Mouse (Mus musculus): ENCODE measurements around the gene Spryd4.
"Not testable (repeated sequence)": the region's sequence is repeated elsewhere in the genome, so short reads cannot be mapped to it uniquely, and the experiment has no call there.

Gene Spryd4

DNA sequence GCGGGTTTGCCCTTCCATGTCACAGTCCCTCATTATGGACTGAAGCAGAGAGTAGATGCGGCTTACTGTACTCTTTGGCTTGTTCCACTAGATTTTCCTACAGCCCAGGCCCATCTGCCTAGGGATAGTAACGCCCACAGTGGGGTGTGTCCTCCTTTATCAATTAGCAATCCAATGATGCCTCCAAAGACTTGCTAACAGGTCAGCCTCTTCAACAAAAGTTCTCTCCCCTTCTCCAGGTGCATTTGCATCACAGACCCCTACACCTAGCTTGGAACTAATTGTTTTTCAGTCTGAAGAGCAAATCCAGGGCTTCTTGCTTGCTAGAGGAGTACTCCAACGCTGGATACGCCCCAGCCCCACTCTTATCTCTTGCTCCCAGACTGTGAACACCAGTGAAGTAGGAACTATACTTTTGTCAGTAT lies 24.4 kb downstream of the Spryd4 start:
- DNase-seq (ENCODE audit: low read depth, low spot score): no peak

- DNase-seq (ENCODE audit: low read depth, low spot score): peak; percentile 78
Observed at GRCm38 (mm10) chr10:128185959-128186358, 25.6 kb downstream of the Spryd4 start.

- DNase-seq (ENCODE audit: low read depth, low spot score): no peak
Observed at GRCm38 (mm10) chr10:128185277-128185940, 26.2 kb downstream of the Spryd4 start.

- no peak for DNase-seq (ENCODE audit: low read depth, low spot score)
Observed at GRCm38 (mm10) chr10:128184296-128184695, 27.3 kb downstream of the Spryd4 start.

GRCm38 (mm10) chr10:128179989-128180388 lies 31.6 kb downstream of the Spryd4 start, which contains the start of gene Rbms2:
Rbms2 (minus strand) TSS chr10:128180297.
- DNase-seq (ENCODE audit: low read depth, low spot score): no peak

GRCm38 (mm10) chr10:128177316-128177715 lies 34.3 kb downstream of the Spryd4 start:
- DNase-seq (ENCODE audit: low read depth, low spot score): no peak

- DNase-seq (ENCODE audit: low read depth, low spot score): peak; percentile 21
Observed at GRCm38 (mm10) chr10:128175996-128176755, 35.4 kb downstream of the Spryd4 start.

DNA sequence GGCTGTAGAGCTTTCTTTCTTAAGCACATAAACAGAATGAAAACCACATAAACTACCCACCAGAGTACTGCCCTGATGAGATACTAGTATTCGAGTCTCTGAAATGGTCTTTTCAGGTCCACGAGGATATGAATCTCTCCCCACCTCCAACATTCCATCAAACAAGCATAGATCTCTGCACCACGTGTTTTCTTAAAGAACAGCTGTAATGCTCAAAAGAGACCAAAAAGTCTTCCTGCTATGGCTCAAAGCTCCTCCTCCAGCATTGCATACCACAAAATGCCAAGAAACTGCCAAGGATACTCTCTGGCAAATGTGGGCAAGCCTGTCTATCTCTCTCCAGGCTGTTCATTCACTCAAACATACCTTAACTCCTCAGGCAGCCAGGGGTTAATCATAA lies 36.3 kb downstream of the Spryd4 start:
- no peak for DNase-seq (ENCODE audit: low read depth, low spot score)

DNA sequence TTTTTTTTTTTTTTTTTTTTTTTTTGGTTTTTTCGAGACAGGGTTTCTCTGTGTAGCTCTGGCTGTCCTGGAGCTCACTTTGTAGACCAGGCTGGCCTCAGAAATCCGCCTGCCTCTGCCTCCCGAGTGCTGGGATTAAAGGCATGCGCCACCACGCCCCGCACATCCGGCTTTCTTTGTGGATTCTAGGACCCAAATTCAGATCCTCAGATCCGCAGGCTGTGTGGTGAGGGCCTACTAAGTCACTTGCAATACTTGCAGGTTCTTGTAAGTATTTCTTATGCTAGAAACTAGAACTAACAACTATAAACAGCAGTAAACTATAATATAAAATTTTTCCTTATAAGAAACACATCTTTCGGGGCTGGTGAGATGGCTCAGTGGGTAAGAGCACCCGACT lies 40.3 kb downstream of the Spryd4 start:
- not testable (repeated sequence) for DNase-seq (ENCODE audit: low read depth, low spot score)

GRCm38 (mm10) chr10:128167091-128167490 lies 44.5 kb downstream of the Spryd4 start:
- DNase-seq (ENCODE audit: low read depth, low spot score): no peak

- DNase-seq (ENCODE audit: low read depth, low spot score): not testable (repeated sequence)
Observed at GRCm38 (mm10) chr10:128165726-128166125, 45.9 kb downstream of the Spryd4 start.

All from retina, postnatal 7 days (tissue).